Mouse (Mus musculus) embryo, embryonic 11 days (tissue): Measurements from ENCODE around the gene Zc3h12a.

Experiments
- DNase-seq: peaks from one replicate; pipeline ENCODE4 v3.0.0-alpha.2; 2015

Zc3h12a gene

GRCm38 (mm10) chr4:125144627-125145026, 17.0 kb upstream of the Zc3h12a start:
- DNase-seq = no peak

GRCm38 (mm10) chr4:125144211-125144610, 16.6 kb upstream of the Zc3h12a start:
- DNase-seq = no peak

- no peak for DNase-seq
Measured at GRCm38 (mm10) chr4:125138321-125138720, 10.7 kb upstream of the Zc3h12a start.

GRCm38 (mm10) chr4:125136303-125136888, 8.8 kb upstream of the Zc3h12a start:
- no peak for DNase-seq

- no peak for DNase-seq
Measured at GRCm38 (mm10) chr4:125135076-125135855, 7.6 kb upstream of the Zc3h12a start.

GRCm38 (mm10) chr4:125134631-125135030, 7.0 kb upstream of the Zc3h12a start:
- no peak for DNase-seq

GRCm38 (mm10) chr4:125134192-125134591, 6.6 kb upstream of the Zc3h12a start:
- DNase-seq = no peak

GRCm38 (mm10) chr4:125132394-125132793, 4.8 kb upstream of the Zc3h12a start:
- peak; percentile 64 for DNase-seq

GRCm38 (mm10) chr4:125131493-125131892, 3.9 kb upstream of the Zc3h12a start:
- no peak for DNase-seq

- no peak for DNase-seq
Measured at GRCm38 (mm10) chr4:125126761-125127160, 879 bp downstream of the Zc3h12a start.

- DNase-seq = no peak
Measured at GRCm38 (mm10) chr4:125126186-125126585, 1.5 kb downstream of the Zc3h12a start.

GRCm38 (mm10) chr4:125125361-125125921, 2.2 kb downstream of the Zc3h12a start:
- no peak for DNase-seq

GRCm38 (mm10) chr4:125124424-125125209, 3.0 kb downstream of the Zc3h12a start:
- no peak for DNase-seq

- DNase-seq = no peak
Measured at GRCm38 (mm10) chr4:125123279-125123671, 4.4 kb downstream of the Zc3h12a start.

- no peak for DNase-seq
Measured at GRCm38 (mm10) chr4:125122431-125123278, 5.0 kb downstream of the Zc3h12a start.

- DNase-seq = no peak
Measured at GRCm38 (mm10) chr4:125119721-125120120, 7.9 kb downstream of the Zc3h12a start.

- DNase-seq = peak; percentile 68
Measured at GRCm38 (mm10) chr4:125119070-125119469, 8.6 kb downstream of the Zc3h12a start.

- DNase-seq = no peak
Measured at GRCm38 (mm10) chr4:125117902-125118320, 9.7 kb downstream of the Zc3h12a start.

GRCm38 (mm10) chr4:125116929-125117328, 10.7 kb downstream of the Zc3h12a start:
- no peak for DNase-seq

GRCm38 (mm10) chr4:125116090-125116861, 11.4 kb downstream of the Zc3h12a start:
- DNase-seq = no peak

- DNase-seq = peak; percentile 32
Measured at GRCm38 (mm10) chr4:125115710-125116089, 11.9 kb downstream of the Zc3h12a start.

- DNase-seq = no peak
Measured at GRCm38 (mm10) chr4:125115081-125115480, 12.6 kb downstream of the Zc3h12a start.
